29 mouse cellular contexts compared by ENCODE assay signal in the genomic region with DNA sequence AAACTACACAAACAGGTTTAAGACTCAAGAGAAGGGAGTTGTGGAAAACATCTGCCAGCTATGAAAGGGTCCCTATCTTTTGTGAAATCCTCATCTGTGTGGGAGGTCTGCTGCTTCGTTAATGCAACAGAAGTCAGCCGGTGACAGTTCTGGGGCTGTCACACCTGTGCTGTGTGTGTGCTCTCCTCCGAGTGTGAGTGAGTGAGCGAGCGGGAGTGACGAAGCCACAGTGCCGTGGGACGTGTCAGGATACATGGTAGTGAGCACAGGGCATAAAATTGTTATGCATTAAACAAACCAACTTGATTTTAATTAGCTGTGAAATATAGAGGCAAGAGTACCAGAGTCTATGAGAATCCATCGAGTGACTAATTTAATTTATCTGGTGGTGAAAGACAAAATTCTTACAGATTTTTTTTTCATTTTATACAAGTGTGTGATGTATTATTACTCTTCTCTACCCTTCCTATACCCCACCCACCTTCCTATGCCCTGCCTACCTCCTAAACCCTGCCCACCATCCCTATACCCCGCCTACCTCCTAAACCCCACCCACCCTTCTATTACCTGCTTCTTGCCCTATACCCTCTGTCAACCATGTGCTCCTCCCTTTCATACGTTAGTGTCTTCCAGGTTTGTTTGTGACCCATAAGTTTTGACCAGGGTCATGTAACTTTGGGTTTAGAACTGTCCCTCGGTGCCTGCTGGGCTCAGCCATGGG.
DNase-seq lines count a peak whose midpoint lies in the region; ATAC-seq and TF ChIP-seq lines count a peak whose summit lies in the region.
"Had no signal": no experiment of that assay in that cellular context is flagged by ENCODE, and none has a peak within 500 bp of the region (broad histone marks: within the 10 kb centered on the region; RNA-seq: fewer than 3 reads in every experiment).

No protein-coding gene starts in this region.

- H3K4me3 ChIP-seq in intestine, embryonic 16.5 days (ENCODE audit: low read length) = no peak overlapping the region
- no peak overlapping the region for H3K4me3 ChIP-seq in intestine, postnatal 0 days (ENCODE audit: low read depth, low read length)
- no peak overlapping the region for H3K4me3 ChIP-seq in liver, embryonic 12.5 days
- no peak overlapping the region for H3K4me3 ChIP-seq in liver, postnatal 0 days (ENCODE audit: low read depth, low read length)
- H3K4me3 ChIP-seq in neural tube, embryonic 15.5 days (replicated peaks) = no peak overlapping the region
- H3K4me3 ChIP-seq: embryonic facial prominence, embryonic 13.5 days; forebrain, embryonic 13.5 days; hindbrain, embryonic 12.5 days; intestine, embryonic 15.5 days; neural tube, embryonic 12.5 days had no signal

- peak; percentile 65; the same call in 1 of the 2 replicates for ATAC-seq in intestine, embryonic 16.5 days
- no peak for ATAC-seq in intestine, postnatal 0 days
- ATAC-seq in liver, embryonic 12.5 days = 0 out of 2 replicates have a peak, but pooled peaks have one; percentile 58
- no peak for ATAC-seq in liver, postnatal 0 days
- ATAC-seq in neural tube, embryonic 15.5 days (ENCODE audit: low FRiP score) = no peak
- no peak for ATAC-seq in cerebellum, adult (ENCODE audit: insufficient number of reproducible peaks, low FRiP score, low TSS enrichment)
- ATAC-seq: CD4-positive, CD25-positive, alpha-beta regulatory T cell, adult 4 months; forebrain, embryonic 13.5 days; hindbrain, postnatal 0 days; intestine, embryonic 15.5 days had no signal

- no peak for DNase-seq in liver, postnatal 0 days
- DNase-seq in neural tube, embryonic 10.5 days (ENCODE audit: extremely low spot score, low spot score) = peak; percentile 8
- DNase-seq: adrenal gland, postnatal 14 days; cerebellum, adult 18-20 months; cerebellum, postnatal 10 days; gastrocnemius, postnatal 14 days; heart, postnatal 36 days; kidney, postnatal 4 days; layer of hippocampus, postnatal 36 days; left cerebral cortex, postnatal 4 days; lung, adult 2 months; lung, postnatal 10 days; right cerebral cortex, postnatal 4 days; thymus, postnatal 14 days had no signal

- no peak for TF ChIP-seq EP300 in liver, postnatal 0 days (IDR thresholded peaks at IDR 0.05; ENCODE audit: low read depth)

- TF ChIP-seq CTCF in intestine, postnatal 0 days (IDR thresholded peaks at IDR 0.05; ENCODE audit: low read depth) = no peak
- TF ChIP-seq CTCF in liver, postnatal 0 days (IDR thresholded peaks at IDR 0.05; ENCODE audit: low read depth) = no peak

- no peaks in the 10 kb centered on the region for H3K36me3 ChIP-seq in intestine, embryonic 16.5 days (ENCODE audit: control insufficient read depth, insufficient read depth, low read length)
- H3K36me3 ChIP-seq in intestine, postnatal 0 days (ENCODE audit: control insufficient read depth, insufficient read depth) = 0 out of 2 replicates have a peak, but pooled peaks cover 6% of the 10 kb centered on the region
- H3K36me3 ChIP-seq in liver, embryonic 12.5 days = 0 out of 2 replicates have a peak, but pooled peaks cover 11% of the 10 kb centered on the region
- H3K36me3 ChIP-seq in liver, postnatal 0 days (replicated peaks; ENCODE audit: insufficient read depth, low read length) = peaks cover 7% of the 10 kb centered on the region
- no peaks in the 10 kb centered on the region for H3K36me3 ChIP-seq in neural tube, embryonic 15.5 days
- H3K36me3 ChIP-seq: embryonic facial prominence, embryonic 13.5 days; hindbrain, embryonic 12.5 days; intestine, embryonic 15.5 days; neural tube, embryonic 12.5 days had no signal

- H3K27me3 ChIP-seq in intestine, embryonic 16.5 days (replicated peaks; ENCODE audit: control insufficient read depth, insufficient read depth, low read length) = no peaks in the 10 kb centered on the region
- H3K27me3 ChIP-seq in intestine, postnatal 0 days (replicated peaks; ENCODE audit: control insufficient read depth, insufficient read depth, low read length) = no peaks in the 10 kb centered on the region
- no peaks in the 10 kb centered on the region for H3K27me3 ChIP-seq in liver, embryonic 12.5 days (replicated peaks)
- H3K27me3 ChIP-seq in liver, postnatal 0 days (ENCODE audit: insufficient read depth, low read length) = no peaks in the 10 kb centered on the region
- 0 out of 2 replicates have a peak, but pooled peaks cover 9% of the 10 kb centered on the region for H3K27me3 ChIP-seq in neural tube, embryonic 15.5 days (replicated peaks)
- H3K27me3 ChIP-seq: embryonic facial prominence, embryonic 13.5 days; forebrain, embryonic 13.5 days; hindbrain, embryonic 12.5 days; intestine, embryonic 15.5 days; neural tube, embryonic 12.5 days had no signal

- no peaks in the 10 kb centered on the region for H3K9me3 ChIP-seq in intestine, embryonic 16.5 days (ENCODE audit: control insufficient read depth, low read length)
- H3K9me3 ChIP-seq in intestine, postnatal 0 days (ENCODE audit: control insufficient read depth) = no peaks in the 10 kb centered on the region
- H3K9me3 ChIP-seq in liver, embryonic 12.5 days (replicated peaks) = no peaks in the 10 kb centered on the region
- H3K9me3 ChIP-seq in liver, postnatal 0 days (ENCODE audit: low read length) = no peaks in the 10 kb centered on the region
- no peaks in the 10 kb centered on the region for H3K9me3 ChIP-seq in neural tube, embryonic 15.5 days (replicated peaks)
- H3K9me3 ChIP-seq: embryonic facial prominence, embryonic 13.5 days; forebrain, embryonic 13.5 days; hindbrain, embryonic 12.5 days; intestine, embryonic 15.5 days; neural tube, embryonic 12.5 days had no signal

- H3K9ac ChIP-seq in intestine, embryonic 16.5 days (ENCODE audit: low read depth, low read length) = no peak overlapping the region
- no peak overlapping the region for H3K9ac ChIP-seq in intestine, postnatal 0 days (ENCODE audit: low read depth, low read length)
- no peak overlapping the region for H3K9ac ChIP-seq in liver, embryonic 12.5 days
- no peak overlapping the region for H3K9ac ChIP-seq in liver, postnatal 0 days (replicated peaks)
- H3K9ac ChIP-seq in neural tube, embryonic 15.5 days (replicated peaks) = no peak overlapping the region
- H3K9ac ChIP-seq: embryonic facial prominence, embryonic 13.5 days; forebrain, embryonic 13.5 days; hindbrain, embryonic 12.5 days; intestine, embryonic 15.5 days; neural tube, embryonic 12.5 days had no signal

- H3K4me2 ChIP-seq in intestine, embryonic 16.5 days (ENCODE audit: low read depth, low read length) = no peak overlapping the region
- no peak overlapping the region for H3K4me2 ChIP-seq in intestine, postnatal 0 days (replicated peaks; ENCODE audit: low read depth)
- no peak overlapping the region for H3K4me2 ChIP-seq in liver, embryonic 12.5 days
- H3K4me2 ChIP-seq in liver, postnatal 0 days (ENCODE audit: low read depth, low read length) = no peak overlapping the region
- H3K4me2 ChIP-seq in neural tube, embryonic 15.5 days = no peak overlapping the region
- H3K4me2 ChIP-seq: embryonic facial prominence, embryonic 13.5 days; forebrain, embryonic 13.5 days; heart, embryonic 11.5 days; hindbrain, embryonic 12.5 days; intestine, embryonic 15.5 days; neural tube, embryonic 12.5 days had no signal

- H3K27ac ChIP-seq in intestine, embryonic 16.5 days (ENCODE audit: low read length) = no peak overlapping the region
- H3K27ac ChIP-seq in intestine, postnatal 0 days (ENCODE audit: low read depth, low read length) = no peak overlapping the region
- H3K27ac ChIP-seq in liver, embryonic 12.5 days = no peak overlapping the region
- H3K27ac ChIP-seq in liver, postnatal 0 days (ENCODE audit: low read depth) = no peak overlapping the region
- H3K27ac ChIP-seq in neural tube, embryonic 15.5 days (replicated peaks) = no peak overlapping the region
- H3K27ac ChIP-seq: embryonic facial prominence, embryonic 13.5 days; forebrain, embryonic 13.5 days; hindbrain, embryonic 12.5 days; hindbrain, postnatal 0 days; intestine, embryonic 15.5 days; kidney, postnatal 0 days; macrophage; neural tube, embryonic 12.5 days had no signal

- no peaks in the 10 kb centered on the region for H3K4me1 ChIP-seq in intestine, embryonic 16.5 days (ENCODE audit: control insufficient read depth, insufficient read depth, low read length)
- H3K4me1 ChIP-seq in intestine, postnatal 0 days (replicated peaks; ENCODE audit: control insufficient read depth, insufficient read depth, low read length) = peaks cover 3% of the 10 kb centered on the region; the same call in 1 of the 2 replicates
- H3K4me1 ChIP-seq in liver, embryonic 12.5 days = peaks cover 6% of the 10 kb centered on the region; the same call in 1 of the 2 replicates
- H3K4me1 ChIP-seq in liver, postnatal 0 days (ENCODE audit: insufficient read depth) = no peaks in the 10 kb centered on the region
- H3K4me1 ChIP-seq in neural tube, embryonic 15.5 days = 0 out of 2 replicates have a peak, but pooled peaks cover 6% of the 10 kb centered on the region
- H3K4me1 ChIP-seq: forebrain, embryonic 13.5 days; hindbrain, embryonic 12.5 days; intestine, embryonic 15.5 days; neural tube, embryonic 12.5 days had no signal

- WGBS in intestine, embryonic 16.5 days = 87% methylated on average over 12 of the region's 12 CpGs
- 87% methylated on average over 12 of the region's 12 CpGs for WGBS in intestine, postnatal 0 days
- WGBS in liver, embryonic 12.5 days (ENCODE audit: insufficient replicate concordance) = 78% methylated on average over 12 of the region's 12 CpGs
- WGBS in liver, postnatal 0 days (ENCODE audit: insufficient replicate concordance) = 87% methylated on average over 12 of the region's 12 CpGs
- WGBS in neural tube, embryonic 15.5 days = 87% methylated on average over 12 of the region's 12 CpGs

Comparison
In these comparisons a context has a peak if more than half of its experiments do, and no peak if none do; other contexts are left out.
1. ATAC-seq: peak in intestine, embryonic 16.5 days (single experiment) and liver, embryonic 12.5 days (single experiment); none in intestine, postnatal 0 days (single experiment), liver, postnatal 0 days (single experiment), neural tube, embryonic 15.5 days (single experiment) and cerebellum, adult (single experiment).